Mouse (Mus musculus) liver, adult 2 months (tissue): ENCODE measurements around the gene Ttc33. TPM values are rescaled to one million over a fixed set of nuclear protein-coding genes. Genes with fewer than 3 reads are reported as not detected.

Source experiments
- DNase-seq: peaks from one replicate; pipeline ENCODE4 v3.0.0-alpha.2; 2011; ENCODE audit warnings: low read depth, low spot score; ENCODE audit errors: extremely low read depth
- H3K27ac ChIP-seq: fragments of 200-500 bp; replicated peaks from 2 replicates; pipeline ENCODE4 v1.5.1; 2012; ENCODE audit warnings: low read depth, mild to moderate bottlenecking, control low read depth, inconsistent platforms, low read length; ENCODE audit not compliant: insufficient read depth
- H3K27me3 ChIP-seq: fragments of 200-500 bp; 2 replicates; pipeline ENCODE4 v1.6.1; 2012; ENCODE audit warnings: mild to moderate bottlenecking, moderate library complexity, low read length, inconsistent platforms; ENCODE audit not compliant: control insufficient read depth, insufficient read depth
- H3K36me3 ChIP-seq: fragments of 200-500 bp; 2 replicates; pipeline ENCODE4 v1.6.1; 2012; ENCODE audit warnings: low read length, inconsistent platforms; ENCODE audit not compliant: control insufficient read depth, insufficient read depth
- H3K4me1 ChIP-seq: fragments of 200-500 bp; 2 replicates; pipeline ENCODE4 v1.6.1; 2011; ENCODE audit warnings: low read length; ENCODE audit not compliant: control insufficient read depth, insufficient read depth
- H3K4me3 ChIP-seq: fragments of 200-500 bp; 2 replicates; pipeline ENCODE4 v1.5.1; 2011; ENCODE audit warnings: low read depth, mild to moderate bottlenecking, control low read depth, low read length, moderate library complexity; ENCODE audit not compliant: insufficient read depth
- H3K79me2 ChIP-seq: fragments of 200-500 bp; 2 replicates; pipeline ENCODE4 v1.6.1; 2012; ENCODE audit warnings: inconsistent platforms, mild to moderate bottlenecking, low read length, moderate library complexity; ENCODE audit not compliant: control insufficient read depth, insufficient read depth
- H3K9ac ChIP-seq: fragments of 200-500 bp; 2 replicates; pipeline ENCODE4 v1.6.1; 2012; ENCODE audit warnings: low read depth, mild to moderate bottlenecking, control low read depth, inconsistent platforms, low read length
- CTCF ChIP-seq: fragments of 200-500 bp; IDR thresholded peaks from 2 replicates; pipeline ENCODE4 v1.5.1; 2011; ENCODE audit warnings: low read depth, low read length, control low read depth
- POLR2A ChIP-seq: fragments of 200-500 bp; IDR thresholded peaks from 2 replicates; pipeline ENCODE4 v1.6.1; 2011; ENCODE audit warnings: low read length, control low read depth; ENCODE audit not compliant: insufficient read depth; ENCODE audit errors: extremely low read depth
- WGBS: fragments of 180-500 bp; shearing (Covaris S2); methylation state at CpG from one replicate; pipeline ENCODE4 v1.1.7; 2018; 5-methylcytosine and 5-hydroxymethylcytosine counted together
- polyA plus RNA-seq: library from polyadenylated mRNA; depleted of rRNA; stranded (reverse); fragments of >200 nt; gene quantifications from 2 replicates; pipeline ENCODE4 v1.2.3, GENCODE M21; 2012
- total RNA-seq: library from RNA; depleted of rRNA; stranded (reverse); fragments of >200 nt; gene quantifications from 2 replicates; pipeline ENCODE4 v1.2.3, GENCODE M21; 2014

Gene Ttc33
- total and polyA plus RNA-seq, 2 experiments, result 3.7 to 34.7 TPM

- H3K9ac ChIP-seq, result no peak overlapping the region
- H3K4me1 ChIP-seq, result peaks cover 10% of the 10 kb centered on the region
- H3K79me2 ChIP-seq, result peaks cover 3% of the 10 kb centered on the region; the same call in 1 of the 2 replicates
- WGBS, result 50% methylated on average over 4 of the region's 4 CpGs
- no peaks in the 10 kb centered on the region for H3K27me3 ChIP-seq
- peaks cover 11% of the 10 kb centered on the region; the same call in 1 of the 2 replicates for H3K36me3 ChIP-seq
- no peak overlapping the region for H3K27ac ChIP-seq
- TF ChIP-seq CTCF (no peak), POLR2A (no peak)
- no peak for DNase-seq
- H3K4me3 ChIP-seq, result no peak overlapping the region
These were observed 1.8 kb downstream of the Ttc33 start for GRCm38 (mm10) chr15:5187116-5187515.

GRCm38 (mm10) chr15:5188029-5188428, 2.7 kb downstream of the Ttc33 start:
- TF ChIP-seq POLR2A (no peak), CTCF (no peak)
- no peaks in the 10 kb centered on the region for H3K27me3 ChIP-seq

GRCm38 (mm10) chr15:5189504-5190093, 4.3 kb downstream of the Ttc33 start:
- 79% methylated on average over 10 of the region's 10 CpGs for WGBS
- no peaks in the 10 kb centered on the region for H3K27me3 ChIP-seq
- H3K4me3 ChIP-seq, result no peak overlapping the region
- H3K79me2 ChIP-seq, result peaks cover 3% of the 10 kb centered on the region; the same call in 1 of the 2 replicates
- no peak overlapping the region for H3K9ac ChIP-seq
- TF ChIP-seq POLR2A, result no peak
- peak; percentile 21; the same call in 1 of the 2 replicates for TF ChIP-seq CTCF
- DNase-seq, result no peak
- H3K27ac ChIP-seq, result no peak overlapping the region
- peaks cover 9% of the 10 kb centered on the region for H3K4me1 ChIP-seq
- peaks cover 16% of the 10 kb centered on the region for H3K36me3 ChIP-seq

More at GRCm38 (mm10) chr15:5188029-5188428, 2.7 kb downstream of the Ttc33 start:
- Histone ChIP-seq H3K36me3 (peaks cover 13% of the 10 kb centered on the region), H3K79me2 (peaks cover 3% of the 10 kb centered on the region; the same call in 1 of the 2 replicates), H3K4me3 (no peak overlapping the region), H3K4me1 (peaks cover 10% of the 10 kb centered on the region), H3K27ac (no peak overlapping the region), H3K9ac (no peak overlapping the region)
- DNase-seq, result no peak
- 71% methylated on average over 1 of the region's 1 CpGs for WGBS

- peak; percentile 57 for DNase-seq
- H3K27me3 ChIP-seq, result no peaks in the 10 kb centered on the region
- H3K27ac ChIP-seq, result no peak overlapping the region
- TF ChIP-seq POLR2A (no peak), CTCF (no peak)
- peaks cover 11% of the 10 kb centered on the region; the same call in 1 of the 2 replicates for H3K79me2 ChIP-seq
- H3K4me3 ChIP-seq, result no peak overlapping the region
- H3K9ac ChIP-seq, result no peak overlapping the region
- peaks cover 18% of the 10 kb centered on the region for H3K36me3 ChIP-seq
- H3K4me1 ChIP-seq, result peaks cover 23% of the 10 kb centered on the region
- 60% methylated on average over 3 of the region's 3 CpGs for WGBS
These were observed 8.5 kb downstream of the Ttc33 start for GRCm38 (mm10) chr15:5193833-5194232.

- Histone ChIP-seq H3K27me3 (no peaks in the 10 kb centered on the region), H3K36me3 (peaks cover 16% of the 10 kb centered on the region), H3K79me2 (peaks cover 10% of the 10 kb centered on the region; the same call in 1 of the 2 replicates), H3K27ac (peak overlapping the region; percentile 67; the same call in 1 of the 2 replicates), H3K4me3 (no peak overlapping the region), H3K4me1 (peaks cover 23% of the 10 kb centered on the region), H3K9ac (no peak overlapping the region)
- no peak for TF ChIP-seq CTCF
- no peak for TF ChIP-seq POLR2A
- WGBS, result 86% methylated on average over 6 of the region's 6 CpGs
- peak; percentile 12 for DNase-seq
These were observed 9.1 kb downstream of the Ttc33 start for GRCm38 (mm10) chr15:5194446-5194845.

- TF ChIP-seq POLR2A, result no peak
- TF ChIP-seq CTCF, result no peak
- WGBS, result 43% methylated on average over 9 of the region's 9 CpGs
- no peak overlapping the region for H3K4me3 ChIP-seq
- H3K27ac ChIP-seq, result peak overlapping the region; percentile 67
- peaks cover 9% of the 10 kb centered on the region; the same call in 1 of the 2 replicates for H3K79me2 ChIP-seq
- peaks cover 23% of the 10 kb centered on the region for H3K4me1 ChIP-seq
- H3K27me3 ChIP-seq, result no peaks in the 10 kb centered on the region
- no peak overlapping the region for H3K9ac ChIP-seq
- DNase-seq, result peak; percentile 81
- peaks cover 15% of the 10 kb centered on the region for H3K36me3 ChIP-seq
These were observed 9.6 kb downstream of the Ttc33 start for GRCm38 (mm10) chr15:5194931-5195330.
